Mouse (Mus musculus) fibroblast of lung, adult 2 months (primary cell): Measurements from ENCODE around the gene Hsd17b14.
"Not testable (repeated sequence)": the region's sequence is repeated elsewhere in the genome, so short reads cannot be mapped to it uniquely, and the experiment has no call there.

Experiments
- DNase-seq: peaks from one replicate; pipeline ENCODE4 v3.0.0-alpha.2; 2011; ENCODE audit warnings: low read depth

The Hsd17b14 gene

GRCm38 (mm10) chr7:45554744-45555143, at the start of gene Hsd17b14:
Gene Hsd17b14 (plus strand): TSS chr7:45554893.
- no peak for DNase-seq

- no peak for DNase-seq
These were observed 47.1 kb upstream of the Hsd17b14 start for GRCm38 (mm10) chr7:45507583-45507982.

DNA sequence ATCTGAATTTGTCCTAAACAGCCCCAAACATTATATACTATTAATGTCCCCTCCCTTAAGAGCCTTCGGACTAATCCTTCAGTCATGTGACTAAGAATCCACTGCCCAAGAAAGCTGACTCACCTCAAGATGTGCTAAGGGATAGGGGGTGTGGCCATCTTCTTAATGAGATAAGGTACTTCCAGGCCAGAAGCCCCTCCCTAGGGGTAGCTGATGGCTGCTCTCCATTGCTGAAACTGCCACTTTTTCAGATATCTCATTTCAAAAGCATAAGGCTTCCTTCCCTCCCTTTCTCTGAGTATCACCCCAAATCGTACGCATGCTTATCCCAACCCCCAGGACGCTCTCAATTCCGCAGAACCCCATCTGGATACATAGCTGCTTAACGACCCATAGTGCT, 46.1 kb upstream of the Hsd17b14 start:
- no peak for DNase-seq

- DNase-seq: no peak
These were observed 45.4 kb upstream of the Hsd17b14 start for GRCm38 (mm10) chr7:45509181-45509882.

DNA sequence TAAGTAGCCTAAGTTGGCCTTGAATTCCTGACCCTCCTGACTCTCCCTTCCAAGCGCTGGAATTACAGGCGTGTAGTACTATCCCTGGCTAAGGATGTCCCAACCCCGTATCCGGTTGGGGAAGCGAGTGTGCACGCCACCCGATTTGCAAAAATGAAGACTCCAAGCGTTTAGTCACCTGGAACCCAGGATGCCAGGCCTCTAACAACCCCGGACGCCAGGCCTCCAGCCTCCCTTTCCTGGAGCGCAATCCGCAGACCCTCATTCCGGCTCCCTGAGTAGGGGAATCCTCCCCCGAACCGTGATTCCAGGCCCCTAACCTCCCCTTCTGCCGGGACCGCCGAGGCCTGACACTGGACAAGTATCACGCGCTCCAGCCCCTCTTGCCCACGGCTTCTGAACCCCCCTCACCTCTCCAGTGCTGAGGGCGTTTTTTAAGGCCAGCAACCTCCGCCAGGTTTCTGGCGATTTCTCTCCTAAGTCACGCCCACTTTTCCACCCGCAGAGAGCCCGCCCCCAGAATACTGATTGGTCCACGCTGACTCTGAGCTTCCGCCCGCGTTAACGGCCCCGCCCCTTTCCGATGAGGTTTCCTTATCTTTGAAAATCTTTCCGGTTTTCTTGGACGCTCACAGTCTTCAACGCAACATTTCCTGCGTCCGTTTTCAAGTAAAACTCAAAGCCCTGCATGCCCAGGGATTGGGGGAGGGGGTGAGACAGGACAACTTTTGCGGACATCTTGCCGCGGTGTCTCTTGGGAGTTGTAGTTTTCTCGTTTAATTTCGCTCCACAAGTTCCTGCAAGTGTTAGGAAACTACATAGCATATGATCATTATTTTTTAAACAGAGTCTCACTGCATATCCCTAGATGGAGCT, 44.5 kb upstream of the Hsd17b14 start, which contains the start of gene Nucb1:
Nucb1 (minus strand) TSS at position 495 of the 876 bp plus-strand sequence.
- peak; percentile 87 for DNase-seq

DNA sequence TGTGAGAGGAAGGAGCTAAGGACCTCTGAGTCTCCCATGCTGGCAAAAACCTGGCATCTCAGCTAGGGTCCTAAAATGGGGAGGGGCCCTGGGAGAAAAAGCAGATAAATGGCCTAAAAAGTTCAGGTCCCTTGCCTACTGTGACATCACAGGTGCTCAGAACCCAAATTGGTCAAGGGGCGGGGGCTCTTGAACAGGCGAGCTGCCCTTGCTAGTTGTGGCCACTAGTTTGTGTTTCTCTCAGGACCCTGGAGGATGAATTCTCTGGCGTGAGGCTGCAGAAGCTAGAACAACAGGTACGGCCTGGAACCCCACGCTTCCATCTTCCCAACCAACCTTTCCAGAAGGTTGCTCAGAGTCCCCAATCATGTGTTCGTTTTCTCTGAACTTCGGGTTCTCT, 40.3 kb upstream of the Hsd17b14 start:
- no peak for DNase-seq

- DNase-seq: no peak
These were observed 39.3 kb upstream of the Hsd17b14 start for GRCm38 (mm10) chr7:45515436-45515835.

DNA sequence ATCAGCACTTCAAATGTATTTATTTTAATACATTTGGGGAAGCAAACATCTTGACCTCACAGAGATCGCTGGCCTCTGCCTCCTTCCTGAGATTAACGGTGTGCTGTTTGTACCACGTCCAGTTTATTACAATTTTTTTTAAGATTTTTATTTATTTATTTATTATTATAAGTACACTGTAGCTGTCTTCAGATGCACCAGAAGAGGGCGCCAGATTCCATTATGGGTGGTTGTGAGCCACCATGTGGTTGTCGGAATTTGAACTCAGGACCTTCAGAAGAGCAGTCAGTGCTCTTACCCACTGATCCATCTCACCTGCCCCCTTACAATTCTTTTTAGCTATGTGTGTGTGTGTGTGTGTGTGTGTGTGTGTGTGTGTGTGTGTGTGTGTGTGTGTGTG, 37.8 kb upstream of the Hsd17b14 start:
- not testable (repeated sequence) for DNase-seq

GRCm38 (mm10) chr7:45518618-45519017, 36.1 kb upstream of the Hsd17b14 start:
- DNase-seq: no peak

DNA sequence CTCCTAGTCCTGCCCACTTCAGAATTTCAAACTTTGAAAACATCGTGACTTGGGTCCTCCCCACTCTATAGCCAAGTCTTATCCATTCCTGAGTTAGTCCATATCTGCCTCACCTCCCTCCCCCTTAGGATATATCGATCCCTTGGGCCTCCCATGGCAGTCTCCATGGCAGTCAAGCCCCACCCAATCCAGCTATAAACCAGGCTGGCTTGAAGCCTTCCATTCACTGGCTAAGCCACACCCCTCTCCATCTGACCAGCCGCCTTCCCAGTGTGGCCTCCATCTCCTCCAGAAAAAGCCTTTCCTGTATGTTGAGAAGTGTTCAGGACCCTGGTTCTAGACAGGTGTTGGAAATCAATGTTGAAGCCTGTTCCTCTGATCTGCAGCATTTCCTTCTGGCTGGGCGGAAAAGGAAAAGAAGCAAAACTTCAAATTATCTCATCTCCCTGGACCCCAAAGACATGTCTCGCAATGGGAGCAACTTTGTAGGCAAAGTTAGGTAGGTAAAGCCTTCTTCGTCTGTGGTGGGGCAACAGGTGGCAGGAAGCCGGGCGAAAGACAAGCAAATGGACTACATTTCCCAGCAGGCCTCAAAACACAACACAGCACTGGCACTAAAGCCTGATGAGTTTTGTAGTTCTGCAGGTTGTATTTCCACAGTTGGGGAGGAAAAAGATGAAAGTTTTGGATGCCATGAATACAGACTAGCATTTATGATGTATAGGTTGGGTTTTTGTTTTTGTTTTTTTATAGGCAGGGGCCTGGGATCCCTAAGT, 35.2 kb upstream of the Hsd17b14 start:
- DNase-seq: no peak

GRCm38 (mm10) chr7:45520605-45521004, 34.1 kb upstream of the Hsd17b14 start:
- DNase-seq: no peak

GRCm38 (mm10) chr7:45521728-45522184, 32.9 kb upstream of the Hsd17b14 start:
- no peak for DNase-seq

- DNase-seq: no peak
These were observed 32.4 kb upstream of the Hsd17b14 start for GRCm38 (mm10) chr7:45522194-45522752.

- DNase-seq: no peak
These were observed 31.6 kb upstream of the Hsd17b14 start for GRCm38 (mm10) chr7:45522957-45523676.

DNA sequence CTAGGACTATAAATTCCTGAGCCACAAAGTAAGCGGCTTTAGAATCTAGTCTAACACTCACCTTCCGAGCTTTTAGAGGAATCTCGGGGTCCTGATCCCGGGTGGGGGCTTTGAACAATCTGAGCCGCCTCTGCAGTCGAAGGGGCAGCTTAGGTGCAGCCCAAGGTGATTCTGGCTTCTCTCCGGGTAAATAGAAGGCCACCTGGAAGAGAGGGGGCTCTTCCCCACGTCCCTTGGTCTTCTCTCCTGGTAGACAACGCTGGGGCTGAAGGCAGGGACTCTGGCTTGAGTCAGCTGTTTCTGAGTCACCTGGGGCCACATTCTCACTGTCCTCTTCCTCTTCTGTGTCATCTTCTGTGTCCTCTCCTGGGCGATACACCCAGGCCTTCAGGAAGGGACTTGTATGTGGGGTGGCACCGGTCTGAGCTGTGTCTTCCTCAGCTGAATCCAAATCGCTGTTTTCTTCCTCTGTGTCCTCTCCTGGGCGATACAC, 31.0 kb upstream of the Hsd17b14 start:
- no peak for DNase-seq

GRCm38 (mm10) chr7:45524841-45525621, 29.7 kb upstream of the Hsd17b14 start:
- DNase-seq: no peak

- DNase-seq: peak; percentile 97
These were observed 28.8 kb upstream of the Hsd17b14 start, which contains the start of the genes Ppp1r15a and Plekha4 for GRCm38 (mm10) chr7:45525809-45526473. Gene Ppp1r15a (minus strand): TSS chr7:45526268. Gene Plekha4 (plus strand): TSS chr7:45526330.

GRCm38 (mm10) chr7:45526474-45527120, 28.1 kb upstream of the Hsd17b14 start:
- DNase-seq: no peak

DNA sequence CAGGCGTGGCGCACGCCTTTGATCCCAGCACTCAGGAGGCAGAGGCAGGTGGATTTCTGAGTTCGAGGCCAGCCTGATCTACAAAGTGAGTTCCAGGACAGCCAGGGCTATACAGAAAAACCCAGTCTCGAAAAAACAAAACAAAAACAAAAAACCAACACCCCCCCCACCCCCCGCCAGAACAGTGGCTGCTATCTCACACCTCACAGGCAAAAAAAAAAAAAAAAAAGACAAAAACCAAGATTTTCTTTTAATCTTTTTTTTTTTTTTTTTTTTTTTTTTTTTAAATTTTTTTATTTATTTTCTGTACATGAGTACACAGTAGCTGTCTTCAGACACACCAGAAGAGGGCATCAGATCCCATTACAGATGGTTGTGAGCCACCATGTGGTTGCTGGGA, 27.5 kb upstream of the Hsd17b14 start:
- not testable (repeated sequence) for DNase-seq
